Comparison of ENCODE assay signal across 8 mouse cellular contexts in genomic region chr9:44637551-44638169, GRCm38 (mm10). TPM values are rescaled to one million over a fixed set of nuclear protein-coding genes. Genes with fewer than 3 reads are reported as not detected.
DNase-seq lines count a peak whose midpoint lies in the region; TF ChIP-seq lines count a peak whose summit lies in the region.

No protein-coding gene starts in this region.

- peak in 1 of 2 experiments; percentile 43 for DNase-seq in layer of hippocampus, adult 2 months (ENCODE audit: low spot score in 2 of 2)
- no peak for DNase-seq in layer of hippocampus, adult 9-11 months
- peak; percentile 50 for DNase-seq in Muller cell, postnatal 12 days (ENCODE audit: inconsistent ontology term)
- DNase-seq in cerebellum, postnatal 14 days, result peak; percentile 54 to 55
- DNase-seq in kidney, adult 8-10 months, result peak; percentile 23 to 31
- DNase-seq in T-cell, adult 2 months (ENCODE audit: low spot score), result no peak
- no peak for DNase-seq in ovary, postnatal 14 days (ENCODE audit: low spot score)
- DNase-seq in urinary bladder, adult 2 months (ENCODE audit: low spot score), result no peak

- TF ChIP-seq CTCF in layer of hippocampus, adult 2 months (conservative IDR thresholded peaks at IDR 0.05), result peak; percentile 57

- no peak overlapping the region for H3K4me3 ChIP-seq in layer of hippocampus, adult 2 months

- H3K27ac ChIP-seq in layer of hippocampus, adult 2 months, result no peak overlapping the region

RNA-seq across cellular contexts. Expression of gene Ddx6, which starts 33.0 kb away (rescaled TPM):
- 100 to 1,000 TPM; 132 to 135 TPM for total RNA-seq in layer of hippocampus, adult 2 months (2021)
- polyA plus RNA-seq in urinary bladder, adult 2 months (2012; rRNA removed), result 28.2 and 47.5 TPM in 2 replicates

RNA-seq across cellular contexts. Expression of gene Treh, which starts 35.4 kb away (rescaled TPM):
- total RNA-seq in layer of hippocampus, adult 2 months (2021), result under 1 TPM in 1 of 2 experiments, not detected in 1; 0.18 TPM
- polyA plus RNA-seq in urinary bladder, adult 2 months (2012; rRNA removed), result not detected in 2 replicates

Comparison
In these comparisons a context has a peak if more than half of its experiments do, and no peak if none do; other contexts are left out.
1. DNase-seq: peak in Muller cell, postnatal 12 days (single experiment), cerebellum, postnatal 14 days (2 of 2) and kidney, adult 8-10 months (2 of 2); none in layer of hippocampus, adult 9-11 months (single experiment), T-cell, adult 2 months (single experiment), ovary, postnatal 14 days (single experiment) and urinary bladder, adult 2 months (single experiment).